Mouse (Mus musculus) ES-Bruce4 (cell line): ENCODE measurements around the gene Zfp865.

Source experiments
- CTCF ChIP-seq: IDR thresholded peaks from one replicate; pipeline ENCODE4 v1.8.1; 2011; ENCODE audit warnings: low read depth, low read length
- POLR2A ChIP-seq: IDR thresholded peaks from one replicate; pipeline ENCODE4 v1.8.1; 2011; ENCODE audit warnings: low read length; ENCODE audit not compliant: insufficient read depth

DNA sequence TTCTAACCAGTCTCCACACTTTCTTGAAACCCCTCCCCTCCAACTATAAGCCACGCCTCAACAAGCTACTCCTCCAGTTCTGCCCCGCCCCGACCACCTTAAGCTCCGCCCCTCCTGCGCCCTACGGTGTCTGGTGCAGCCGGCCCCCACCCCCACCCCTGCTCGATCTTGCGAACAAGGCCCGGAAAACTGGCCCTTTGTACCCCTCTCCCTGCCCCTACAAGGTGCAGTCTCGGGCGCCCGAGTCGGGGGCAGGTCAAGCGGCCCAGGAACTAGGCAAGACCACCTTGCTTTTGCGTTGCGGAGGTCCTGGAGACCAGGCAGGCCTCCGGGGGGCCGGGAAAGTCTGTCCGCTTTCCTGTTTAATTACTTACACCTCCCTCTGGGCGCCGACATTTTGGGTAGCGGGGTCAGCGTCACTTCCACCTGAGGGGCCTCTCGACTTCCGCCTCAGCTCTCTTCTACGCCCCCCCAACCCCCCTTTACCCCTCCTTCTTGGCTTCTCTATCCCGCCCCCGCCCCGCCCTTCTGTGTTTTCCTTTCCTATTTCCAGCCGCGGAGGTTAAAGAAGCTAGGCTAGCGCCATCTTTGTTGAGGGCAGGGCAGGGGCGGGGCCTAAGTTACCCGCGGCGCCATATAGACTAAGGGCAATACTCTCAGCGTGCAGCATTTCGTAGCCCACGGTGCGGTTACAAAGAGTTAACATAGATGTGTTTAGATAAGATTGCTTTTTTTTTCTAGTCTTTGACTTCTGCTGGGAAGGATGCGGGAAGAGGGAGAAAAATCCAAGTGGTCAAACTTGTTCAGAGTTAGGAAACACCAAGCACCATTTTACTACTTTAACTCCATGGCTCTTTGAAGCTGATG lies 5.7 kb upstream of the Zfp865 start, which contains the start of the genes Zfp524 and Fiz1:
- no peak for TF ChIP-seq CTCF
- TF ChIP-seq POLR2A, result no peak
